Mouse (Mus musculus) CH12.LX (cell line): ENCODE data around the gene Rplp2. TPM values are rescaled to one million over a fixed set of nuclear protein-coding genes. Genes with fewer than 3 reads are reported as not detected.

Source experiments
- DNase-seq: peaks from one replicate; pipeline ENCODE4 v3.0.0-alpha.2; 2013; ENCODE audit errors: extremely low read depth
- H3K27ac ChIP-seq: 2 replicates; pipeline ENCODE4 v1.5.1; 2012; ENCODE audit warnings: low read depth, mild to moderate bottlenecking, control low read depth, moderate library complexity; ENCODE audit not compliant: insufficient read depth
- H3K27me3 ChIP-seq: replicated peaks from 2 replicates; pipeline ENCODE3; 2012; ENCODE audit warnings: inconsistent platforms
- H3K36me3 ChIP-seq, 2 experiments: replicated peaks in 1 of 2; 2 replicates each; pipeline versions ENCODE3 to v1.6.1; 2012; ENCODE audit warnings: inconsistent platforms in 1 of 2, low read length in 1 of 2, mild to moderate bottlenecking in 1 of 2, mixed read lengths in 1 of 2, moderate library complexity in 1 of 2; ENCODE audit not compliant: control insufficient read depth in 1 of 2, insufficient read depth in 1 of 2
- H3K4me1 ChIP-seq, 2 experiments: 2 replicates each; pipeline ENCODE4 v1.6.1; 2012; ENCODE audit warnings: inconsistent platforms in 1 of 2, moderate library complexity in 1 of 2; ENCODE audit not compliant: insufficient read depth in 2 of 2, control insufficient read depth in 1 of 2
- H3K4me2 ChIP-seq: 2 replicates; pipeline ENCODE4 v1.6.1; 2012; ENCODE audit warnings: low read depth, mild to moderate bottlenecking, control low read depth; ENCODE audit not compliant: poor library complexity, insufficient read depth, severe bottlenecking
- H3K4me3 ChIP-seq, 3 experiments: fragments of 150-350 bp in 1 of 3; sonication (generic) in 1 of 3; replicated peaks in 1 of 3; 2 replicates each; pipeline versions ENCODE3 to v1.5.1; 2011 to 2012; ENCODE audit warnings: low read depth in 2 of 3, low read length in 2 of 3, mild to moderate bottlenecking in 2 of 3, moderate library complexity in 2 of 3, control low read depth in 1 of 3, improper control_type of control experiment in 1 of 3, inconsistent platforms in 1 of 3, mixed read lengths in 1 of 3; ENCODE audit not compliant: poor library complexity in 1 of 3
- H3K79me2 ChIP-seq: replicated peaks from 2 replicates; pipeline ENCODE4 v1.6.1; 2012; ENCODE audit warnings: mild to moderate bottlenecking, moderate library complexity; ENCODE audit not compliant: control insufficient read depth, poor library complexity, insufficient read depth, severe bottlenecking; ENCODE audit errors: extremely low read depth
- H3K9ac ChIP-seq: 2 replicates; pipeline ENCODE4 v1.6.1; 2012; ENCODE audit warnings: low read depth, mild to moderate bottlenecking, control low read depth, moderate library complexity; ENCODE audit not compliant: insufficient read depth
- H3K9me3 ChIP-seq: replicated peaks from 2 replicates; pipeline ENCODE3; 2012; ENCODE audit warnings: low read length, inconsistent platforms, mixed read lengths
- BHLHE40 ChIP-seq: IDR thresholded peaks from 2 replicates; pipeline ENCODE4 v1.6.1; 2011; ENCODE audit warnings: mild to moderate bottlenecking, low read depth, low read length, improper control_type of control experiment
- CHD1 ChIP-seq: IDR thresholded peaks from 2 replicates; pipeline ENCODE4 v1.6.1; 2012; ENCODE audit warnings: low read depth, low read length, improper control_type of control experiment, inconsistent platforms
- CTCF ChIP-seq, 2 experiments: IDR thresholded peaks in 1 of 2; conservative IDR thresholded peaks in 1 of 2; 2 replicates each; pipeline ENCODE4 v1.5.1; 2011 to 2012; ENCODE audit warnings: low read depth in 2 of 2, low read length in 2 of 2, improper control_type of control experiment in 1 of 2, inconsistent platforms in 1 of 2, mild to moderate bottlenecking in 1 of 2, moderate library complexity in 1 of 2
- ETS1 ChIP-seq: conservative IDR thresholded peaks from 2 replicates; pipeline ENCODE4 v1.6.1; 2012; ENCODE audit warnings: low read depth, mild to moderate bottlenecking, inconsistent platforms, low read length, improper control_type of control experiment, moderate library complexity
- GABPA ChIP-seq: IDR thresholded peaks from 2 replicates; pipeline ENCODE4 v1.6.1; 2012; ENCODE audit warnings: low read depth, low read length, improper control_type of control experiment, inconsistent platforms; ENCODE audit not compliant: insufficient replicate concordance
- HCFC1 ChIP-seq: IDR thresholded peaks from 2 replicates; pipeline ENCODE4 v1.6.1; 2012; ENCODE audit warnings: low read depth, mild to moderate bottlenecking, inconsistent platforms, low read length, improper control_type of control experiment
- JUN ChIP-seq: IDR thresholded peaks from 2 replicates; pipeline ENCODE4 v1.6.1; 2011; ENCODE audit warnings: low read depth, mild to moderate bottlenecking, low read length, improper control_type of control experiment, moderate library complexity; ENCODE audit not compliant: insufficient read depth
- KAT2A ChIP-seq: IDR thresholded peaks from 2 replicates; pipeline ENCODE4 v1.6.1; 2012; ENCODE audit warnings: low read length, improper control_type of control experiment, inconsistent platforms; ENCODE audit not compliant: insufficient replicate concordance
- MAFK ChIP-seq: IDR thresholded peaks from 2 replicates; pipeline ENCODE4 v1.6.1; 2011; ENCODE audit warnings: low read length, improper control_type of control experiment; ENCODE audit not compliant: insufficient replicate concordance
- MAX ChIP-seq: IDR thresholded peaks from 2 replicates; pipeline ENCODE4 v1.6.1; 2011; ENCODE audit warnings: low read length, improper control_type of control experiment
- MEF2A ChIP-seq: IDR thresholded peaks from 2 replicates; pipeline ENCODE4 v1.6.1; 2014; ENCODE audit warnings: low read depth, mild to moderate bottlenecking, inconsistent platforms, low read length, improper control_type of control experiment, borderline replicate concordance
- NRF1 ChIP-seq: IDR thresholded peaks from 2 replicates; pipeline ENCODE4 v1.6.1; 2014; ENCODE audit warnings: low read depth, mild to moderate bottlenecking, inconsistent platforms, low read length, improper control_type of control experiment, moderate library complexity
- PAX5 ChIP-seq: IDR thresholded peaks from 2 replicates; pipeline ENCODE4 v1.6.1; 2012; ENCODE audit warnings: low read length, inconsistent platforms, mixed read lengths
- SIN3A ChIP-seq: IDR thresholded peaks from 2 replicates; pipeline ENCODE4 v1.6.1; 2012; ENCODE audit warnings: low read length, improper control_type of control experiment, inconsistent platforms
- TCF12 ChIP-seq: IDR thresholded peaks from 2 replicates; pipeline ENCODE4 v1.6.1; 2014; ENCODE audit warnings: low read depth, mild to moderate bottlenecking, inconsistent platforms, low read length, improper control_type of control experiment
- USF1 ChIP-seq: IDR thresholded peaks from 2 replicates; pipeline ENCODE4 v1.6.1; 2014; ENCODE audit warnings: low read depth, mild to moderate bottlenecking, inconsistent platforms, low read length, improper control_type of control experiment
- USF2 ChIP-seq: conservative IDR thresholded peaks from 2 replicates; pipeline ENCODE4 v1.6.1; 2011; ENCODE audit warnings: low read depth, low read length, improper control_type of control experiment
- ZKSCAN1 ChIP-seq: IDR thresholded peaks from 2 replicates; pipeline ENCODE4 v1.6.1; 2012; ENCODE audit warnings: low read depth, inconsistent platforms, low read length, improper control_type of control experiment, borderline replicate concordance
- ZNF384 ChIP-seq: IDR thresholded peaks from 2 replicates; pipeline ENCODE4 v1.6.1; 2012; ENCODE audit warnings: low read depth, low read length, improper control_type of control experiment, inconsistent platforms
- dilution Hi-C: fragments of 300-500 bp; cut with MboI; formaldehyde crosslinking; loops from 2 replicates; pipeline ENCODE4 v1.14.3; 2020; ENCODE audit warnings: low sequenced_read_pairs; ENCODE audit not compliant: extremely low pct_unique_long_range_greater_than_20kb, extremely low pct_ligation_motif_present
- in situ Hi-C: fragments of 300-500 bp; cut with MboI; formaldehyde crosslinking; loops from 3 replicates; pipeline ENCODE4 v1.14.3; 2019; ENCODE audit warnings: low sequenced_read_pairs, low pct_ligation_motif_present, low pct_unique_long_range_greater_than_20kb, mixed read lengths
- polyA plus RNA-seq: library from polyadenylated mRNA; unstranded; fragments of >175 nt; gene quantifications from 2 replicates; pipeline ENCODE4 v1.2.1, GENCODE M21; 2012; ENCODE audit warnings: low read depth; ENCODE audit not compliant: insufficient read length
- total RNA-seq, 2 experiments: library from RNA; depleted of rRNA; stranded (reverse); fragments of 300-350 nt in 1 of 2; fragments of >200 nt in 1 of 2; gene quantifications; 2 replicates each; pipeline ENCODE4 v1.2.3; 2012 to 2014

Gene Rplp2
- total and polyA plus RNA-seq, 3 experiments: 791 to 3,416 (median 2,025) TPM

DNA sequence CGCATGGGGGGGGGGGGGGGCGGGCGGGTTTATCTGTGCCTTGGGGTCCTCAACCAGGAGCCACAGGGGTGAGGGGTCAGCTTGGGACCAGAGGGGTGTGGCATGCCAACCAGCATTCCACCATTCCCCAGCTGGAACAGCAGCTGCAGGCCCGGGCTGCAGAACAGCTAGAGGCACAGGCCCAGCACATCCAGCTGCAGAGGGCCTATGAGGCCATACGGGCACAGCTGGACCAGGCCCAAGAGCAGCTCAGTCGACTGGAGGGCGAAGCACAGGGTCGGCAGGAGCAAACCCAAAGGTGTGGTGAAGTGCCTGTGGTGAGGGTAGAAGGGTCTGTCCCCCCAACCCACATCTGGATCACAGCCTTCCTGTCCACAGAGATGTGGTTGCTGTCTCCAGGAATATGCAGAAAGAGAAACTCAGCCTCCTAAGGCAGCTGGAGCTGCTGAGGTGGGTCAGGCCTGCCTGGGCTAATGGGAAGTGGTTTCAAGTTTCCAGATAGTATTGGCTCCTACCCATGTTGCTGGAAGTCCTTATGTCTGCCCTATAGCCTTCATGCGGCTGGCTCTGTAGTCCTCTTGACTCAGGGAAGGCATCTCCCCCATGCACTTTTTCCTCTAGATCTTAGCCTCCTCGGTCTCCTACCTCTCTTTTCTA, 18.3 kb downstream of the Rplp2 start:
- DNase-seq: no peak
- dilution Hi-C loops: no loop called here
- no peaks in the 10 kb centered on the region for H3K9me3 ChIP-seq
- H3K27ac ChIP-seq: no peak overlapping the region
- no peak overlapping the region for H3K4me3 ChIP-seq
- no peak overlapping the region for H3K4me2 ChIP-seq
- no peaks in the 10 kb centered on the region for H3K79me2 ChIP-seq
- H3K36me3 ChIP-seq: peaks cover 9 to 22% of the 10 kb centered on the region in 2 experiments
- H3K4me1 ChIP-seq: peaks cover 24 to 51% of the 10 kb centered on the region in 2 experiments
- no peaks in the 10 kb centered on the region for H3K27me3 ChIP-seq
- no peak overlapping the region for H3K9ac ChIP-seq
- in situ Hi-C loops: no loop called here
- TF ChIP-seq MEF2A: no peak
- TF ChIP-seq MAFK: no peak
- TF ChIP-seq TCF12: no peak
- TF ChIP-seq MAX: no peak
- no peak for TF ChIP-seq CHD1
- TF ChIP-seq SIN3A: no peak

DNA sequence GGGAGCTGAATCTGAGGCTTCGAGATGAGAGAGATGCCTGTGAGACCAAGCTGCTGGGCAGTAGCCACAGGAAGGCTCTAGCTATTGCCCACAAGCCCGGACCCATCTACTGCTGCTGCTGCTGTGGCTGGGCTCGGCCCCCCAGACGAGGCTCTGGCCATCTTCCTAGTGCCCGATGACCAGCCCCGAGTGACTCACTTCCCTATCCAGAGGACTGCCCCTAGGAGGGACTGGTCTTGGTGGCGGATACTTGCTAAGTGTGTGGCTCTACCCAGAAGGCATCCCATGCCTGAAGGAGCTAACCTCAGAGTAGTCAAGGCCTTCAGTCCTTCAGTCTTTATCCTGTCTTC, 18.9 kb downstream of the Rplp2 start:
- Histone ChIP-seq H3K9me3 (no peaks in the 10 kb centered on the region), H3K27ac (no peak overlapping the region), H3K9ac (no peak overlapping the region), H3K27me3 (no peaks in the 10 kb centered on the region), H3K79me2 (no peaks in the 10 kb centered on the region), H3K36me3 (peaks cover 13 to 22% of the 10 kb centered on the region in 2 experiments), H3K4me2 (no peak overlapping the region), H3K4me1 (peaks cover 26 to 51% of the 10 kb centered on the region in 2 experiments), H3K4me3 (no peak overlapping the region)
- dilution Hi-C loops (no loop called here), in situ Hi-C loops (no loop called here)
- DNase-seq: no peak
- no peak for TF ChIP-seq GABPA
- TF ChIP-seq ZNF384: no peak
- TF ChIP-seq JUN: no peak
- TF ChIP-seq HCFC1: no peak
- TF ChIP-seq CTCF (conservative IDR thresholded peaks at IDR 0.05 in 1 of 2, IDR thresholded peaks at IDR 0.05 in 1 of 2; ENCODE audit: low read depth in 2 of 2, low read length in 2 of 2): no peak
- TF ChIP-seq ZKSCAN1: no peak
- no peak for TF ChIP-seq ETS1
- no peak for TF ChIP-seq USF2
- TF ChIP-seq MEF2A: no peak
- no peak for TF ChIP-seq NRF1
- no peak for TF ChIP-seq BHLHE40
- TF ChIP-seq USF1: no peak
- no peak for TF ChIP-seq PAX5
- TF ChIP-seq KAT2A: no peak
